Mouse (Mus musculus): ENCODE measurements around the gene Mthfs. TPM values are rescaled to one million over a fixed set of nuclear protein-coding genes. Genes with fewer than 3 reads are reported as not detected.

Mthfs gene
- polyA plus RNA-seq, 1 experiment from 2014 or later, result 17.5 TPM

- ATAC-seq (ENCODE audit: insufficient number of reproducible peaks, low FRiP score, low TSS enrichment, low read depth) (no peak), DNase-seq (ENCODE audit: low spot score) (no peak)
- WGBS, result 78% methylated on average over 3 of the region's 3 CpGs
- Histone ChIP-seq H3K4me3 (ENCODE audit: low read depth, low read length) (no peak overlapping the region), H3K4me1 (ENCODE audit: control insufficient read depth, insufficient read depth, low read length) (no peaks in the 10 kb centered on the region), H3K27me3 (ENCODE audit: control insufficient read depth, insufficient read depth, low read length) (no peaks in the 10 kb centered on the region), H3K27ac (replicated peaks; ENCODE audit: low read depth, low read length) (no peak overlapping the region), H3K9me3 (ENCODE audit: control insufficient read depth, low read length) (no peaks in the 10 kb centered on the region), H3K9ac (ENCODE audit: low read length) (no peak overlapping the region), H3K4me2 (ENCODE audit: low read depth, severe bottlenecking) (no peak overlapping the region), H3K36me3 (ENCODE audit: control insufficient read depth, insufficient read depth, low read length) (no peaks in the 10 kb centered on the region)
Measured at GRCm38 (mm10) chr9:89294121-89294520, 83.6 kb downstream of the Mthfs start.

DNA sequence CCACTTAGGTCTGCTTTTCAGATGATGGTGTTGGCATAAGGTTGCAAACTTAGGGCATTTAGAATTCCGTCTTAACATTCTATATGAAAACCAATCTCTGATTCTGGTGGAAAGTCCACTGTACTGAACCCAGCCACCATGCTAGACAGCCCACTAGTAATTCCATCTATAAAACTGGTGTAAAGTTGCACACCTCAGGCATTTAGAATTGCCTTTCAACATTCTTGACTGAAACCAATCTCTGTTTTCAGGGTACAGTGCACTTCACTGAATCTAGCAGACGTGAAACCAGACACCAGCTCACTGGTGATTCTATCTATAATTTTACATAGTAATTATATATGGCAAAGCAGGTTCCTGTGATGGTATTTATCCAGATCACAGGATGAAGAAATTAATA lies 95.2 kb downstream of the Mthfs start:
- 85% methylated on average over 2 of the region's 2 CpGs for WGBS
- Histone ChIP-seq H3K9me3 (ENCODE audit: control insufficient read depth, low read length) (no peaks in the 10 kb centered on the region), H3K9ac (ENCODE audit: low read length) (no peak overlapping the region), H3K27me3 (ENCODE audit: control insufficient read depth, insufficient read depth, low read length) (no peaks in the 10 kb centered on the region), H3K36me3 (ENCODE audit: control insufficient read depth, insufficient read depth, low read length) (no peaks in the 10 kb centered on the region), H3K4me2 (ENCODE audit: low read depth, severe bottlenecking) (no peak overlapping the region), H3K27ac (replicated peaks; ENCODE audit: low read depth, low read length) (no peak overlapping the region), H3K4me1 (ENCODE audit: control insufficient read depth, insufficient read depth, low read length) (no peaks in the 10 kb centered on the region), H3K4me3 (ENCODE audit: low read depth, low read length) (no peak overlapping the region)
- DNase-seq (ENCODE audit: low spot score), result no peak
- no peak for ATAC-seq (ENCODE audit: insufficient number of reproducible peaks, low FRiP score, low TSS enrichment, low read depth)

GRCm38 (mm10) chr9:89308357-89309194 lies 98.1 kb downstream of the Mthfs start:
- Histone ChIP-seq H3K36me3 (ENCODE audit: control insufficient read depth, insufficient read depth, low read length) (no peaks in the 10 kb centered on the region), H3K4me2 (ENCODE audit: low read depth, severe bottlenecking) (no peak overlapping the region), H3K9me3 (ENCODE audit: control insufficient read depth, low read length) (no peaks in the 10 kb centered on the region), H3K4me1 (ENCODE audit: control insufficient read depth, insufficient read depth, low read length) (no peaks in the 10 kb centered on the region), H3K9ac (ENCODE audit: low read length) (no peak overlapping the region), H3K27me3 (ENCODE audit: control insufficient read depth, insufficient read depth, low read length) (no peaks in the 10 kb centered on the region), H3K4me3 (ENCODE audit: low read depth, low read length) (no peak overlapping the region), H3K27ac (replicated peaks; ENCODE audit: low read depth, low read length) (no peak overlapping the region)
- 79% methylated on average over 7 of the region's 7 CpGs for WGBS
- DNase-seq (ENCODE audit: low spot score) (no peak), ATAC-seq (ENCODE audit: insufficient number of reproducible peaks, low FRiP score, low TSS enrichment, low read depth) (no peak)

DNA sequence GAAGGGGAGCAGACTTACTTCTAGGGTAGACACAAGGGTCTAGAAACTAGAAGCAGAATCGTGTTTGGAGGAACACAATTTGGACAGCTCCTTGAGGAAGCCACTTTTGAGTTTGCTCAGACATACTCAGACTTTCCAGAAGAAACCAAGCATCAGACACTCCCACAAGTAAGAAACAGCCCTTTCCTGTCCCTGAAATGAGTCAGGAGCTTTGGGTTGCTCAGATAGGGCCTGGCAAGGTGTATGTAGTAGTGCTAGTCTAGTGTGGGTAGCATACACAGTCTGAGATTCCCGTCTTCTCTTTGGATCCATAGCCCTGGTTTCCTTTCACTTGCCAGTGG lies 98.7 kb downstream of the Mthfs start:
- no peak for DNase-seq (ENCODE audit: low spot score)
- H3K27ac ChIP-seq (replicated peaks; ENCODE audit: low read depth, low read length), result no peak overlapping the region
- WGBS, result 81% methylated on average over 2 of the region's 2 CpGs

GRCm38 (mm10) chr9:89311649-89312048 lies 101.2 kb downstream of the Mthfs start:
- no peaks in the 10 kb centered on the region for H3K4me1 ChIP-seq (ENCODE audit: control insufficient read depth, insufficient read depth, low read length)
- WGBS, result 82% methylated on average over 2 of the region's 2 CpGs
- H3K4me2 ChIP-seq (ENCODE audit: low read depth, severe bottlenecking), result no peak overlapping the region
- no peak overlapping the region for H3K4me3 ChIP-seq (ENCODE audit: low read depth, low read length)
- no peaks in the 10 kb centered on the region for H3K27me3 ChIP-seq (ENCODE audit: control insufficient read depth, insufficient read depth, low read length)
- ATAC-seq (ENCODE audit: insufficient number of reproducible peaks, low FRiP score, low TSS enrichment, low read depth) (no peak), DNase-seq (ENCODE audit: low spot score) (no peak)
- H3K27ac ChIP-seq (replicated peaks; ENCODE audit: low read depth, low read length), result no peak overlapping the region
- H3K9ac ChIP-seq (ENCODE audit: low read length), result no peak overlapping the region
- H3K36me3 ChIP-seq (ENCODE audit: control insufficient read depth, insufficient read depth, low read length), result no peaks in the 10 kb centered on the region
- H3K9me3 ChIP-seq (ENCODE audit: control insufficient read depth, low read length), result no peaks in the 10 kb centered on the region

More for the DNA sequence above, 98.7 kb downstream of the Mthfs start:
- H3K4me1 ChIP-seq (ENCODE audit: control insufficient read depth, insufficient read depth, low read length), result no peaks in the 10 kb centered on the region
- H3K4me3 ChIP-seq (ENCODE audit: low read depth, low read length), result no peak overlapping the region
- no peaks in the 10 kb centered on the region for H3K27me3 ChIP-seq (ENCODE audit: control insufficient read depth, insufficient read depth, low read length)
- ATAC-seq (ENCODE audit: insufficient number of reproducible peaks, low FRiP score, low TSS enrichment, low read depth), result no peak
- H3K9ac ChIP-seq (ENCODE audit: low read length), result no peak overlapping the region
- H3K4me2 ChIP-seq (ENCODE audit: low read depth, severe bottlenecking), result no peak overlapping the region
- H3K9me3 ChIP-seq (ENCODE audit: control insufficient read depth, low read length), result no peaks in the 10 kb centered on the region
- H3K36me3 ChIP-seq (ENCODE audit: control insufficient read depth, insufficient read depth, low read length), result no peaks in the 10 kb centered on the region

DNA sequence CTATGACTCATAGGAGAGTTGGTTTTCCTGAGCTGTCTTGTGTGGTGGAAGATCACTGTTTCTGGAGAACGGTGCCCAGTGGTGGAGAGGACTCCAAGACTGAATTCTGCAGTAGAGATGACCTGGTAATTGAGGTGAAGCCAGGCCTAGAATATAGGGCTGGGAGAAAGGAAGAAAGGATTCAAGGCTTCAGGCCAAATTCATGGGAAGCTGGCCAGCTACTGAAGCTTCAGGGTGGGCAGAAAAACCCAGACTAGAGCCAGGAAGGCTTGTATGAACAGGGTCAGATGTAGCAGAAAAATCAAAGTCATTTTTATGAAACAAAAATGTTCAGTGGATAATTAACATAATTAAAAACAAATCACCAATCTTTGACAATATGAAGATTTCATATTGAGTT lies 163.3 kb downstream of the Mthfs start:
- no peak overlapping the region for H3K9ac ChIP-seq (ENCODE audit: low read length)
- no peaks in the 10 kb centered on the region for H3K4me1 ChIP-seq (ENCODE audit: control insufficient read depth, insufficient read depth, low read length)
- no peak overlapping the region for H3K4me2 ChIP-seq (ENCODE audit: low read depth, severe bottlenecking)
- H3K4me3 ChIP-seq (ENCODE audit: low read depth, low read length), result no peak overlapping the region
- WGBS, result 81% methylated on average over 1 of the region's 1 CpGs
- H3K36me3 ChIP-seq (ENCODE audit: control insufficient read depth, insufficient read depth, low read length), result no peaks in the 10 kb centered on the region
- DNase-seq (ENCODE audit: low spot score) (no peak), ATAC-seq (ENCODE audit: insufficient number of reproducible peaks, low FRiP score, low TSS enrichment, low read depth) (no peak)
- H3K27me3 ChIP-seq (ENCODE audit: control insufficient read depth, insufficient read depth, low read length), result no peaks in the 10 kb centered on the region
- H3K27ac ChIP-seq (replicated peaks; ENCODE audit: low read depth, low read length), result no peak overlapping the region
- H3K9me3 ChIP-seq (ENCODE audit: control insufficient read depth, low read length), result no peaks in the 10 kb centered on the region

DNA sequence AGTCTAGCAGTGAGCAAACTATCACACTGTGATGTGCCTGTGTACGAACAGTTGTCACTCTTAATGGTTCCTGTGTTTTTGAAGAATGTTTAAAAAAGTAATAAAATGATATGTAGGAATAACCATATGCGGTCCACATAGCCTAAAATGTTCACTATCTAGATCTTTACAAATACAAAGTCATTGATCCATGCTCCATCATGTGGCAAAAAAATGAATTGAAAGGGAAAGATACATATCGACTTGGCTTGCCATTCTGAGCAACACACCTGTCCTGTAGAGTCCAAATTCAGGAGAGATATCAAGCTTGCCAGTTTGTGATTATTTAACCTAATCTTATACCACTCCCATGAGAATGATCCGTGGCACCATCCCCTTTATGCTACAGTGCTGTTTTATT lies 164.2 kb downstream of the Mthfs start:
- DNase-seq (ENCODE audit: low spot score) (no peak), ATAC-seq (ENCODE audit: insufficient number of reproducible peaks, low FRiP score, low TSS enrichment, low read depth) (no peak)
- no peaks in the 10 kb centered on the region for H3K27me3 ChIP-seq (ENCODE audit: control insufficient read depth, insufficient read depth, low read length)
- WGBS, result 86% methylated on average over 4 of the region's 4 CpGs
- H3K27ac ChIP-seq (replicated peaks; ENCODE audit: low read depth, low read length), result no peak overlapping the region
- no peaks in the 10 kb centered on the region for H3K36me3 ChIP-seq (ENCODE audit: control insufficient read depth, insufficient read depth, low read length)
- no peaks in the 10 kb centered on the region for H3K9me3 ChIP-seq (ENCODE audit: control insufficient read depth, low read length)
- no peak overlapping the region for H3K4me2 ChIP-seq (ENCODE audit: low read depth, severe bottlenecking)
- H3K4me3 ChIP-seq (ENCODE audit: low read depth, low read length), result no peak overlapping the region
- H3K4me1 ChIP-seq (ENCODE audit: control insufficient read depth, insufficient read depth, low read length), result no peaks in the 10 kb centered on the region
- no peak overlapping the region for H3K9ac ChIP-seq (ENCODE audit: low read length)

GRCm38 (mm10) chr9:89403031-89403430 lies 192.6 kb downstream of the Mthfs start:
- H3K9me3 ChIP-seq (ENCODE audit: control insufficient read depth, low read length), result no peaks in the 10 kb centered on the region
- 79% methylated on average over 1 of the region's 1 CpGs for WGBS
- no peak overlapping the region for H3K9ac ChIP-seq (ENCODE audit: low read length)
- DNase-seq (ENCODE audit: low spot score), result no peak
- no peak overlapping the region for H3K27ac ChIP-seq (replicated peaks; ENCODE audit: low read depth, low read length)
- no peak overlapping the region for H3K4me3 ChIP-seq (ENCODE audit: low read depth, low read length)
- H3K4me2 ChIP-seq (ENCODE audit: low read depth, severe bottlenecking), result no peak overlapping the region
- no peaks in the 10 kb centered on the region for H3K4me1 ChIP-seq (ENCODE audit: control insufficient read depth, insufficient read depth, low read length)
- no peaks in the 10 kb centered on the region for H3K27me3 ChIP-seq (ENCODE audit: control insufficient read depth, insufficient read depth, low read length)
- ATAC-seq (ENCODE audit: insufficient number of reproducible peaks, low FRiP score, low TSS enrichment, low read depth), result no peak
- no peaks in the 10 kb centered on the region for H3K36me3 ChIP-seq (ENCODE audit: control insufficient read depth, insufficient read depth, low read length)

Measured in limb, embryonic 11.5 days (tissue).